In the genomic region with DNA sequence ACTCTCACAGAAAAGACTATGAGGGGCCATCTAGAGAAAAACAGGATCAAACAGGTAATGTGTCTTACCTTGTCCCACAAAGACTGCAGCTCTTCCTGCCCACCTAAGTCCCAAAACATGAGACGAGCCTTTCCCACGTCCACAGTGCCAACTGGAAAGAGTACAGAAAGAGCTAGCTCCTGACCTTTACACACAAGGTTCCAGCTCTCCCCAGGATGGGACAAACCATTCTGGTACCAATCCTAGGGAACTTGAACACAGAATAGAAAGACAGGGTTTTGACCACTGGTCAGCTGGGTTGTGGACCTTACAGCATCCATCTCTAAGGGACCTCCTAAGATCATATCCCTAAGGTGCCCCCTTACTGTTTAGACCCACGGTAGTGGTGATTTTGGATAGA, we compare ENCODE assay signal across 9 mouse cellular contexts. TPM values are rescaled to one million over a fixed set of nuclear protein-coding genes. Genes with fewer than 3 reads are reported as not detected.
DNase-seq lines count a peak whose midpoint lies in the region; ATAC-seq and TF ChIP-seq lines count a peak whose summit lies in the region.
"Had no signal": no experiment of that assay in that cellular context is flagged by ENCODE, and none has a peak within 500 bp of the region (broad histone marks: within the 10 kb centered on the region; RNA-seq: fewer than 3 reads in every experiment).

No protein-coding gene starts in this region.

- H3K4me2 ChIP-seq in heart, embryonic 11.5 days: peak overlapping the region; percentile 97
- peak overlapping the region; percentile 87 for H3K4me2 ChIP-seq in forebrain, embryonic 16.5 days (ENCODE audit: low read length)
- peak overlapping the region; percentile 97 for H3K4me2 ChIP-seq in liver, embryonic 15.5 days

- peaks cover 21% of the 10 kb centered on the region for H3K4me1 ChIP-seq in heart, embryonic 11.5 days (ENCODE audit: control insufficient read depth, insufficient read depth, low read length)
- peaks cover 42% of the 10 kb centered on the region for H3K4me1 ChIP-seq in E14TG2a.4 (replicated peaks; ENCODE audit: low read depth, low read length)
- peaks cover 33% of the 10 kb centered on the region for H3K4me1 ChIP-seq in forebrain, embryonic 16.5 days (replicated peaks; ENCODE audit: control insufficient read depth, insufficient read depth, low read length)
- H3K4me1 ChIP-seq in liver, embryonic 15.5 days (replicated peaks): peaks cover 48% of the 10 kb centered on the region

- H3K36me3 ChIP-seq in heart, embryonic 11.5 days (ENCODE audit: control insufficient read depth, insufficient read depth, low read length): peaks cover 18% of the 10 kb centered on the region
- H3K36me3 ChIP-seq in E14TG2a.4 (ENCODE audit: insufficient read depth, low read length): peaks cover 63% of the 10 kb centered on the region
- H3K36me3 ChIP-seq in forebrain, embryonic 16.5 days (ENCODE audit: control insufficient read depth, insufficient read depth): peaks cover 28% of the 10 kb centered on the region
- peaks cover 44% of the 10 kb centered on the region for H3K36me3 ChIP-seq in liver, embryonic 15.5 days (replicated peaks)

- no peak for ATAC-seq in heart, embryonic 11.5 days (replicated peaks; ENCODE audit: insufficient number of reproducible peaks, low FRiP score, low TSS enrichment)
- no peak for ATAC-seq in forebrain, embryonic 16.5 days
- ATAC-seq in liver, embryonic 15.5 days (ENCODE audit: insufficient read depth): no peak

- no peak for TF ChIP-seq CTCF in E14TG2a.4 (conservative IDR thresholded peaks at IDR 0.05; ENCODE audit: low read length)

- H3K9me3 ChIP-seq in heart, embryonic 11.5 days (replicated peaks; ENCODE audit: control insufficient read depth, low read length): no peaks in the 10 kb centered on the region
- no peaks in the 10 kb centered on the region for H3K9me3 ChIP-seq in E14TG2a.4 (ENCODE audit: low read length)
- no peaks in the 10 kb centered on the region for H3K9me3 ChIP-seq in forebrain, embryonic 16.5 days (ENCODE audit: control insufficient read depth, low read length)
- no peaks in the 10 kb centered on the region for H3K9me3 ChIP-seq in liver, embryonic 15.5 days (replicated peaks)

- 86% methylated on average over 3 of the region's 3 CpGs for WGBS in heart, embryonic 11.5 days (ENCODE audit: insufficient replicate concordance)
- 85% methylated on average over 3 of the region's 3 CpGs for WGBS in forebrain, embryonic 16.5 days
- WGBS in liver, embryonic 15.5 days (ENCODE audit: insufficient replicate concordance): 67% methylated on average over 3 of the region's 3 CpGs

- no peak overlapping the region for H3K27ac ChIP-seq in heart, embryonic 11.5 days (ENCODE audit: low read depth, low read length)
- no peak overlapping the region for H3K27ac ChIP-seq in forebrain, embryonic 16.5 days (ENCODE audit: low read length)
- no peak overlapping the region for H3K27ac ChIP-seq in liver, embryonic 15.5 days (replicated peaks)

- H3K9ac ChIP-seq in heart, embryonic 11.5 days (ENCODE audit: low read depth, low read length): peak overlapping the region; percentile 89
- peak overlapping the region; percentile 91 for H3K9ac ChIP-seq in forebrain, embryonic 16.5 days (replicated peaks; ENCODE audit: low read depth, low read length)
- peak overlapping the region; percentile 90; the same call in 1 of the 2 replicates for H3K9ac ChIP-seq in liver, embryonic 15.5 days

- DNase-seq in heart, adult 18-20 months: no peak
- no peak for DNase-seq in cerebellum, postnatal 25 days
- no peak for DNase-seq in adrenal gland, adult 2 months
- no peak for DNase-seq in layer of hippocampus, adult 9-10 months (ENCODE audit: low spot score)
- DNase-seq: heart, postnatal 36 days had no signal

- H3K27me3 ChIP-seq in heart, embryonic 11.5 days (ENCODE audit: control insufficient read depth, insufficient read depth, low read length): no peaks in the 10 kb centered on the region
- no peaks in the 10 kb centered on the region for H3K27me3 ChIP-seq in E14TG2a.4 (ENCODE audit: insufficient read depth, low read length)
- H3K27me3 ChIP-seq in forebrain, embryonic 16.5 days (replicated peaks; ENCODE audit: control insufficient read depth, insufficient read depth, low read length): no peaks in the 10 kb centered on the region
- no peaks in the 10 kb centered on the region for H3K27me3 ChIP-seq in liver, embryonic 15.5 days

- peak overlapping the region; percentile 94 for H3K4me3 ChIP-seq in heart, embryonic 11.5 days (ENCODE audit: low read depth, low read length)
- H3K4me3 ChIP-seq in E14TG2a.4 (replicated peaks; ENCODE audit: low read length): peak overlapping the region; percentile 89
- H3K4me3 ChIP-seq in forebrain, embryonic 16.5 days (replicated peaks; ENCODE audit: low read length): peak overlapping the region; percentile 93
- H3K4me3 ChIP-seq in liver, embryonic 15.5 days (replicated peaks): peak overlapping the region; percentile 78

RNA-seq across cellular contexts. Expression of gene Zgpat, which starts 0.8 kb away (rescaled TPM):
- polyA plus RNA-seq in heart, embryonic 11.5 days (2014; fragmentation: Nextera tagmentation; extraction: Ambion mirVana): 21.7 and 27.3 TPM in 2 replicates
- total RNA-seq in heart, adult 18-20 months (2021): 10 to 100 TPM; 15.3 to 18.0 TPM
- polyA plus RNA-seq in forebrain, embryonic 16.5 days (2015; fragmentation: Nextera tagmentation; extraction: Ambion mirVana): 81.6 and 91.5 TPM in 2 replicates
- 12.0 and 12.1 TPM in 2 replicates for polyA plus RNA-seq in liver, embryonic 15.5 days (2015; fragmentation: Nextera tagmentation; extraction: Ambion mirVana)
- total RNA-seq in adrenal gland, adult 2 months (2021): 10 to 100 TPM; 36.6 to 51.0 TPM
- polyA plus RNA-seq in adrenal gland, adult 2 months (2012; rRNA removed): 33.8 and 34.5 TPM in 2 replicates

RNA-seq across cellular contexts. Expression of gene Arfrp1, which starts 1.3 kb away (rescaled TPM):
- 36.3 and 47.5 TPM in 2 replicates for polyA plus RNA-seq in heart, embryonic 11.5 days (2014; fragmentation: Nextera tagmentation; extraction: Ambion mirVana)
- 10 to 100 TPM; 50.7 to 65.7 TPM for total RNA-seq in heart, adult 18-20 months (2021)
- polyA plus RNA-seq in forebrain, embryonic 16.5 days (2015; fragmentation: Nextera tagmentation; extraction: Ambion mirVana): 93.7 and 107 TPM in 2 replicates
- 21.1 and 23.2 TPM in 2 replicates for polyA plus RNA-seq in liver, embryonic 15.5 days (2015; fragmentation: Nextera tagmentation; extraction: Ambion mirVana)
- total RNA-seq in adrenal gland, adult 2 months (2021): 10 to 100 TPM; 44.0 to 46.2 TPM
- 14.8 and 19.5 TPM in 2 replicates for polyA plus RNA-seq in adrenal gland, adult 2 months (2012; rRNA removed)

RNA-seq across cellular contexts. Expression of gene Lime1, which starts 15.9 kb away (rescaled TPM):
- polyA plus RNA-seq in heart, embryonic 11.5 days (2014; fragmentation: Nextera tagmentation; extraction: Ambion mirVana): 11.2 and 13.8 TPM in 2 replicates
- 1 to 10 TPM; 3.3 to 6.3 TPM for total RNA-seq in heart, adult 18-20 months (2021)
- 52.1 and 61.1 TPM in 2 replicates for polyA plus RNA-seq in forebrain, embryonic 16.5 days (2015; fragmentation: Nextera tagmentation; extraction: Ambion mirVana)
- 6.2 and 7.4 TPM in 2 replicates for polyA plus RNA-seq in liver, embryonic 15.5 days (2015; fragmentation: Nextera tagmentation; extraction: Ambion mirVana)
- total RNA-seq in adrenal gland, adult 2 months (2021): 10 to 100 TPM; 13.6 to 20.5 TPM
- 167 and 174 TPM in 2 replicates for polyA plus RNA-seq in adrenal gland, adult 2 months (2012; rRNA removed)

RNA-seq across cellular contexts. Expression of gene Rtel1, which starts 44.4 kb away (rescaled TPM):
- polyA plus RNA-seq in heart, embryonic 11.5 days (2014; fragmentation: Nextera tagmentation; extraction: Ambion mirVana): 33.3 and 34.8 TPM in 2 replicates
- total RNA-seq in heart, adult 18-20 months (2021): 10 to 100 TPM in 1 of 2 experiments, 1 to 10 TPM in 1; 7.2 to 11.3 TPM
- polyA plus RNA-seq in forebrain, embryonic 16.5 days (2015; fragmentation: Nextera tagmentation; extraction: Ambion mirVana): 35.3 and 42.5 TPM in 2 replicates
- 22.9 and 24.7 TPM in 2 replicates for polyA plus RNA-seq in liver, embryonic 15.5 days (2015; fragmentation: Nextera tagmentation; extraction: Ambion mirVana)
- total RNA-seq in adrenal gland, adult 2 months (2021): 10 to 100 TPM; 24.5 to 27.8 TPM
- 23.2 and 24.2 TPM in 2 replicates for polyA plus RNA-seq in adrenal gland, adult 2 months (2012; rRNA removed)

RNA-seq across cellular contexts. Expression of gene Stmn3, which starts 49.6 kb away (rescaled TPM):
- polyA plus RNA-seq in heart, embryonic 11.5 days (2014; fragmentation: Nextera tagmentation; extraction: Ambion mirVana): 0.52 and 0.83 TPM in 2 replicates
- under 1 TPM in 1 of 2 experiments, not detected in 1; 0.41 TPM for total RNA-seq in heart, adult 18-20 months (2021)
- polyA plus RNA-seq in forebrain, embryonic 16.5 days (2015; fragmentation: Nextera tagmentation; extraction: Ambion mirVana): 899 and 1,155 TPM in 2 replicates
- 0.30 and 0.39 TPM in 2 replicates for polyA plus RNA-seq in liver, embryonic 15.5 days (2015; fragmentation: Nextera tagmentation; extraction: Ambion mirVana)
- total RNA-seq in adrenal gland, adult 2 months (2021): 10 to 100 TPM in 1 of 2 experiments, 1 to 10 TPM in 1; 9.6 to 19.8 TPM
- polyA plus RNA-seq in adrenal gland, adult 2 months (2012; rRNA removed): 8.8 and 17.3 TPM in 2 replicates
